2 mouse cellular contexts compared by ENCODE assay signal in the genomic region with DNA sequence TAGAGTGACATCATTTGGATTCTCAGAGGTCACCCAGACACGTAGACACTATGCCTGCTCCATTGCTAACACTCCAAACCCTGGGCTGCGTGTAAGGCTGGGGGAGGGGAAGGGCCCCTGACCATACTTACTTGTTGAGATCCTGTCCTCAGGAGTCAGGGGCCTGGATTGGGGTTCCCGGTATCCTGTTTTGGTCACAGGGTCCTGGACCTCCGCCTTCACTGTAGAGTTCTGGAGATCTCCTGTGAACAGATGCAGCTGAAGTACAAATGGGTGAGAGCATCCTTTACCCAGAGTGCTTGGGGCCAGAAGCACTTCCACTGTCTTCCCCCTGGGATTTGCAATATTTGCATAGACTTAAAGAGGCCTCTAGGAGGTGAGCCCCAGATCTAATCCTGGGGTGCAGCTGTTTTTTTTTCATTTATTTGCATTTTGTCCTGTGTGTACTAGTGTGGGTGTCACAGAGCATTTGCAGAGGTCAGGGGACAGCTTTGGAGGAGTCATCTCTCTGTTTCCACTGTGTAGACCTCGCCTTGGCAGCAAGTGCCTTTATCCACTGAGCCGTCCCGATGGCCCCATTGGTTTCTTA.
TF ChIP-seq lines count a peak whose summit lies in the region.

No protein-coding gene starts in this region.

TF ChIP-seq in CH12.LX, 34 proteins besides CTCF, POLR2A, EP300 and RAD21:
- TF ChIP-seq ZNF384 (IDR thresholded peaks at IDR 0.05; ENCODE audit: low read depth, low read length) (peak; percentile 95), USF2 (conservative IDR thresholded peaks at IDR 0.05; ENCODE audit: low read depth, low read length) (no peak), IRF4 (IDR thresholded peaks at IDR 0.05; ENCODE audit: low read depth, low read length) (peak; percentile 58; the same call in 1 of the 2 replicates), MAX (IDR thresholded peaks at IDR 0.05; ENCODE audit: low read length) (no peak; the same call in 1 of the 2 replicates), ELF1 (IDR thresholded peaks at IDR 0.05; ENCODE audit: low read depth, low read length) (peak; percentile 32; the same call in 1 of the 2 replicates), ZC3H11A (IDR thresholded peaks at IDR 0.05; ENCODE audit: low read depth, low read length) (no peak), KAT2A (IDR thresholded peaks at IDR 0.05; ENCODE audit: insufficient replicate concordance, low read length) (no peak), UBTF (IDR thresholded peaks at IDR 0.05; ENCODE audit: low read depth, low read length) (no peak), TBP (conservative IDR thresholded peaks at IDR 0.05; ENCODE audit: low read depth, low read length) (peak; percentile 89), CHD1 (IDR thresholded peaks at IDR 0.05; ENCODE audit: low read depth, low read length) (no peak; the same call in 1 of the 2 replicates), MAZ (IDR thresholded peaks at IDR 0.05; ENCODE audit: low read depth, low read length) (peak; percentile 43; the same call in 1 of the 2 replicates), NELFE (IDR thresholded peaks at IDR 0.05; ENCODE audit: low read depth, low read length) (peak; percentile 62), PAX5 (IDR thresholded peaks at IDR 0.05; ENCODE audit: low read length) (no peak), SIN3A (IDR thresholded peaks at IDR 0.05; ENCODE audit: low read length) (peak; percentile 85), E2F4 (IDR thresholded peaks at IDR 0.05; ENCODE audit: insufficient replicate concordance, low read depth, low read length) (no peak), ZKSCAN1 (IDR thresholded peaks at IDR 0.05; ENCODE audit: borderline replicate concordance, low read depth, low read length) (no peak), MAFK (IDR thresholded peaks at IDR 0.05; ENCODE audit: insufficient replicate concordance, low read length) (peak; percentile 69; the same call in 1 of the 2 replicates), MYC (IDR thresholded peaks at IDR 0.05; ENCODE audit: low read depth, low read length) (no peak), JUND (conservative IDR thresholded peaks at IDR 0.05; ENCODE audit: low read depth, low read length) (peak; percentile 54), CHD2 (IDR thresholded peaks at IDR 0.05; ENCODE audit: low read length) (peak; percentile 77; the same call in 1 of the 2 replicates), POLR2AphosphoS2 (IDR thresholded peaks at IDR 0.05; ENCODE audit: low read depth, low read length) (peak; percentile 40; the same call in 1 of the 2 replicates), USF1 (IDR thresholded peaks at IDR 0.05; ENCODE audit: low read depth, low read length) (no peak), MEF2A (IDR thresholded peaks at IDR 0.05; ENCODE audit: borderline replicate concordance, low read depth, low read length) (peak; percentile 95), MXI1 (IDR thresholded peaks at IDR 0.05; ENCODE audit: low read depth, low read length) (no peak; the same call in 1 of the 2 replicates), ETS1 (conservative IDR thresholded peaks at IDR 0.05; ENCODE audit: low read depth, low read length) (peak; percentile 95), ZMIZ1 (IDR thresholded peaks at IDR 0.05; ENCODE audit: low read depth, low read length) (no peak; the same call in 1 of the 2 replicates), BHLHE40 (IDR thresholded peaks at IDR 0.05; ENCODE audit: low read depth, low read length) (peak; percentile 82), TCF12 (IDR thresholded peaks at IDR 0.05; ENCODE audit: low read depth, low read length) (peak; percentile 85), GABPA (IDR thresholded peaks at IDR 0.05; ENCODE audit: insufficient replicate concordance, low read depth, low read length) (no peak), NRF1 (IDR thresholded peaks at IDR 0.05; ENCODE audit: low read depth, low read length) (no peak), SMC3 (IDR thresholded peaks at IDR 0.05; ENCODE audit: low read depth, low read length) (peak; percentile 8; the same call in 1 of the 2 replicates), HCFC1 (IDR thresholded peaks at IDR 0.05; ENCODE audit: low read depth, low read length) (peak; percentile 48), RCOR1 (conservative IDR thresholded peaks at IDR 0.05; ENCODE audit: low read depth, low read length) (no peak; the same call in 1 of the 2 replicates), JUN (IDR thresholded peaks at IDR 0.05; ENCODE audit: insufficient read depth, low read depth, low read length) (peak; percentile 36; the same call in 1 of the 2 replicates)

TF ChIP-seq in ES-E14, 5 proteins besides CTCF, POLR2A, EP300 and RAD21:
- no peak for TF ChIP-seq MAFK (IDR thresholded peaks at IDR 0.05; ENCODE audit: insufficient read depth, low read depth, low read length)
- no peak for TF ChIP-seq ZNF384 (IDR thresholded peaks at IDR 0.05; ENCODE audit: low read depth, low read length)
